Mouse (Mus musculus) WW6 (cell line): Measurements from ENCODE around the gene Cdk17.

Source experiments
- DNase-seq: peaks from one replicate; pipeline ENCODE4 v3.0.0-alpha.2; 2013; ENCODE audit warnings: low read depth, low spot score

The Cdk17 gene

GRCm38 (mm10) chr10:93167311-93167710, 6.6 kb downstream of the Cdk17 start:
- DNase-seq, result no peak

- DNase-seq, result no peak
Observed at GRCm38 (mm10) chr10:93168067-93168466, 7.4 kb downstream of the Cdk17 start.

- no peak for DNase-seq
Observed at GRCm38 (mm10) chr10:93171182-93171855, 10.6 kb downstream of the Cdk17 start.

- DNase-seq, result no peak
Observed at GRCm38 (mm10) chr10:93177471-93177870, 16.8 kb downstream of the Cdk17 start.

- DNase-seq, result no peak
Observed at GRCm38 (mm10) chr10:93177874-93178273, 17.2 kb downstream of the Cdk17 start.

GRCm38 (mm10) chr10:93178662-93179061, 18.0 kb downstream of the Cdk17 start:
- no peak for DNase-seq

GRCm38 (mm10) chr10:93179669-93180460, 19.2 kb downstream of the Cdk17 start:
- DNase-seq, result no peak

- no peak for DNase-seq
Observed at GRCm38 (mm10) chr10:93184351-93184976, 23.8 kb downstream of the Cdk17 start.

GRCm38 (mm10) chr10:93188440-93188999, 27.8 kb downstream of the Cdk17 start:
- DNase-seq, result no peak

GRCm38 (mm10) chr10:93190475-93191262, 30.0 kb downstream of the Cdk17 start:
- DNase-seq, result no peak

GRCm38 (mm10) chr10:93197092-93197491, 36.4 kb downstream of the Cdk17 start:
- no peak for DNase-seq

- DNase-seq, result no peak
Observed at GRCm38 (mm10) chr10:93198958-93199357, 38.3 kb downstream of the Cdk17 start.

- no peak for DNase-seq
Observed at GRCm38 (mm10) chr10:93201846-93202458, 41.3 kb downstream of the Cdk17 start.

- no peak for DNase-seq
Observed at GRCm38 (mm10) chr10:93205287-93205956, 44.7 kb downstream of the Cdk17 start.

- DNase-seq, result no peak
Observed at GRCm38 (mm10) chr10:93207176-93207575, 46.5 kb downstream of the Cdk17 start.

GRCm38 (mm10) chr10:93212699-93213098, 52.0 kb downstream of the Cdk17 start:
- DNase-seq, result no peak

GRCm38 (mm10) chr10:93213339-93213738, 52.7 kb downstream of the Cdk17 start:
- peak; percentile 28 for DNase-seq

GRCm38 (mm10) chr10:93214251-93214650, 53.6 kb downstream of the Cdk17 start:
- DNase-seq, result no peak

- DNase-seq, result no peak
Observed at GRCm38 (mm10) chr10:93215051-93215763, 54.5 kb downstream of the Cdk17 start.

- no peak for DNase-seq
Observed at GRCm38 (mm10) chr10:93225751-93226150, 65.1 kb downstream of the Cdk17 start.
